Mouse (Mus musculus): ENCODE measurements around the gene Acot8. TPM values are rescaled to one million over a fixed set of nuclear protein-coding genes. Genes with fewer than 3 reads are reported as not detected.

Gene Acot8
- polyA plus RNA-seq, 1 experiment = 44.9 TPM

- WGBS = 89% methylated on average over 11 of the region's 11 CpGs
Observed at GRCm38 (mm10) chr2:164778015-164778287, 26.7 kb downstream of the Acot8 start.

GRCm38 (mm10) chr2:164777246-164778014 lies 27.3 kb downstream of the Acot8 start:
- DNase-seq (ENCODE audit: low read depth in 1 of 2, low spot score in 2 of 2) = no peak
- TF ChIP-seq CTCF (IDR thresholded peaks at IDR 0.05; ENCODE audit: extremely low read depth, insufficient read depth, insufficient read length, insufficient replicate concordance) (no peak), POLR2A (IDR thresholded peaks at IDR 0.05; ENCODE audit: low read depth, low read length) (no peak)
- Histone ChIP-seq H3K4me1 (ENCODE audit: control insufficient read depth, insufficient read depth, insufficient read length) (no peaks in the 10 kb centered on the region), H3K27ac (ENCODE audit: insufficient read depth, low read length) (no peak overlapping the region), H3K4me3 (ENCODE audit: extremely low read depth, insufficient read depth, insufficient read length) (no peak overlapping the region), H3K27me3 (ENCODE audit: control insufficient read depth, insufficient read depth, low read length) (no peaks in the 10 kb centered on the region), H3K36me3 (ENCODE audit: control insufficient read depth, insufficient read depth, low read length) (no peaks in the 10 kb centered on the region)
- WGBS = 81% methylated on average over 30 of the region's 30 CpGs

More at GRCm38 (mm10) chr2:164778015-164778287, 26.7 kb downstream of the Acot8 start:
- Histone ChIP-seq H3K4me3 (ENCODE audit: extremely low read depth, insufficient read depth, insufficient read length) (no peak overlapping the region), H3K4me1 (ENCODE audit: control insufficient read depth, insufficient read depth, insufficient read length) (no peaks in the 10 kb centered on the region), H3K27ac (ENCODE audit: insufficient read depth, low read length) (no peak overlapping the region), H3K36me3 (ENCODE audit: control insufficient read depth, insufficient read depth, low read length) (no peaks in the 10 kb centered on the region), H3K27me3 (ENCODE audit: control insufficient read depth, insufficient read depth, low read length) (no peaks in the 10 kb centered on the region)
- TF ChIP-seq POLR2A (IDR thresholded peaks at IDR 0.05; ENCODE audit: low read depth, low read length) (no peak), CTCF (IDR thresholded peaks at IDR 0.05; ENCODE audit: extremely low read depth, insufficient read depth, insufficient read length, insufficient replicate concordance) (no peak)
- DNase-seq (ENCODE audit: low read depth in 1 of 2, low spot score in 2 of 2) = no peak

GRCm38 (mm10) chr2:164776801-164777200 lies 27.9 kb downstream of the Acot8 start:
- H3K36me3 ChIP-seq (ENCODE audit: control insufficient read depth, insufficient read depth, low read length) = no peaks in the 10 kb centered on the region
- no peak for DNase-seq (ENCODE audit: low read depth in 1 of 2, low spot score in 2 of 2)
- no peak for TF ChIP-seq CTCF (IDR thresholded peaks at IDR 0.05; ENCODE audit: extremely low read depth, insufficient read depth, insufficient read length, insufficient replicate concordance)
- TF ChIP-seq POLR2A (IDR thresholded peaks at IDR 0.05; ENCODE audit: low read depth, low read length) = no peak
- 78% methylated on average over 17 of the region's 17 CpGs for WGBS
- no peak overlapping the region for H3K27ac ChIP-seq (ENCODE audit: insufficient read depth, low read length)
- H3K27me3 ChIP-seq (ENCODE audit: control insufficient read depth, insufficient read depth, low read length) = no peaks in the 10 kb centered on the region
- no peaks in the 10 kb centered on the region for H3K4me1 ChIP-seq (ENCODE audit: control insufficient read depth, insufficient read depth, insufficient read length)
- H3K4me3 ChIP-seq (ENCODE audit: extremely low read depth, insufficient read depth, insufficient read length) = no peak overlapping the region

GRCm38 (mm10) chr2:164776130-164776529 lies 28.6 kb downstream of the Acot8 start:
- H3K27me3 ChIP-seq (ENCODE audit: control insufficient read depth, insufficient read depth, low read length) = no peaks in the 10 kb centered on the region

GRCm38 (mm10) chr2:164773989-164774364 lies 30.7 kb downstream of the Acot8 start:
- Histone ChIP-seq H3K4me3 (ENCODE audit: extremely low read depth, insufficient read depth, insufficient read length) (no peak overlapping the region), H3K27me3 (ENCODE audit: control insufficient read depth, insufficient read depth, low read length) (no peaks in the 10 kb centered on the region), H3K4me1 (ENCODE audit: control insufficient read depth, insufficient read depth, insufficient read length) (no peaks in the 10 kb centered on the region; the same call in 1 of the 2 replicates), H3K27ac (ENCODE audit: insufficient read depth, low read length) (no peak overlapping the region), H3K36me3 (ENCODE audit: control insufficient read depth, insufficient read depth, low read length) (no peaks in the 10 kb centered on the region)
- TF ChIP-seq CTCF (IDR thresholded peaks at IDR 0.05; ENCODE audit: extremely low read depth, insufficient read depth, insufficient read length, insufficient replicate concordance) = no peak
- TF ChIP-seq POLR2A (IDR thresholded peaks at IDR 0.05; ENCODE audit: low read depth, low read length) = no peak
- WGBS = 72% methylated on average over 5 of the region's 5 CpGs
- DNase-seq (ENCODE audit: low read depth in 1 of 2, low spot score in 2 of 2) = no peak

More at GRCm38 (mm10) chr2:164776130-164776529, 28.6 kb downstream of the Acot8 start:
- no peak for DNase-seq (ENCODE audit: low read depth in 1 of 2, low spot score in 2 of 2)
- Histone ChIP-seq H3K4me3 (ENCODE audit: extremely low read depth, insufficient read depth, insufficient read length) (no peak overlapping the region), H3K36me3 (ENCODE audit: control insufficient read depth, insufficient read depth, low read length) (no peaks in the 10 kb centered on the region), H3K27ac (ENCODE audit: insufficient read depth, low read length) (no peak overlapping the region), H3K4me1 (ENCODE audit: control insufficient read depth, insufficient read depth, insufficient read length) (no peaks in the 10 kb centered on the region)
- TF ChIP-seq CTCF (IDR thresholded peaks at IDR 0.05; ENCODE audit: extremely low read depth, insufficient read depth, insufficient read length, insufficient replicate concordance) (no peak), POLR2A (IDR thresholded peaks at IDR 0.05; ENCODE audit: low read depth, low read length) (no peak)
- 92% methylated on average over 6 of the region's 6 CpGs for WGBS

- 0 out of 2 replicates have a peak overlapping the region, but pooled peaks have one; percentile 2 for H3K27ac ChIP-seq (ENCODE audit: insufficient read depth, low read length)
- no peak for TF ChIP-seq POLR2A (IDR thresholded peaks at IDR 0.05; ENCODE audit: low read depth, low read length)
- no peak for TF ChIP-seq CTCF (IDR thresholded peaks at IDR 0.05; ENCODE audit: extremely low read depth, insufficient read depth, insufficient read length, insufficient replicate concordance)
- no peaks in the 10 kb centered on the region; the same call in 1 of the 2 replicates for H3K4me1 ChIP-seq (ENCODE audit: control insufficient read depth, insufficient read depth, insufficient read length)
- no peaks in the 10 kb centered on the region for H3K27me3 ChIP-seq (ENCODE audit: control insufficient read depth, insufficient read depth, low read length)
- DNase-seq (ENCODE audit: low read depth in 1 of 2, low spot score in 2 of 2) = no peak
- no peak overlapping the region for H3K4me3 ChIP-seq (ENCODE audit: extremely low read depth, insufficient read depth, insufficient read length)
- 85% methylated on average over 14 of the region's 14 CpGs for WGBS
- H3K36me3 ChIP-seq (ENCODE audit: control insufficient read depth, insufficient read depth, low read length) = no peaks in the 10 kb centered on the region
Observed at GRCm38 (mm10) chr2:164773229-164773988, 31.3 kb downstream of the Acot8 start.

All from spleen, adult 2 months (tissue).